Mouse (Mus musculus): ENCODE data around the gene Slc25a22. TPM values are rescaled to one million over a fixed set of nuclear protein-coding genes. Genes with fewer than 3 reads are reported as not detected.
"Not testable (repeated sequence)": the region's sequence is repeated elsewhere in the genome, so short reads cannot be mapped to it uniquely, and the experiment has no call there.

Slc25a22 gene
- polyA plus RNA-seq, 1 experiment, result 30.3 TPM

GRCm38 (mm10) chr7:141413331-141413730 is 24.4 kb downstream of the Slc25a22 start:
- H3K27ac ChIP-seq (ENCODE audit: control insufficient read depth, insufficient read depth, low read depth, low read length, poor library complexity), result peak overlapping the region; percentile 64
- 6% methylated on average over 16 of the region's 16 CpGs for WGBS
- H3K4me1 ChIP-seq (ENCODE audit: control insufficient read depth, insufficient read depth, low read length), result peaks cover 1% of the 10 kb centered on the region; the same call in 1 of the 2 replicates
- H3K4me3 ChIP-seq (replicated peaks; ENCODE audit: control insufficient read depth, low read depth, low read length), result peak overlapping the region; percentile 88
- TF ChIP-seq CTCF (IDR thresholded peaks at IDR 0.05; ENCODE audit: control insufficient read depth, insufficient read depth, low read length) (no peak), POLR2A (IDR thresholded peaks at IDR 0.05; ENCODE audit: borderline replicate concordance, control insufficient read depth, low read depth, low read length) (no peak)

DNA sequence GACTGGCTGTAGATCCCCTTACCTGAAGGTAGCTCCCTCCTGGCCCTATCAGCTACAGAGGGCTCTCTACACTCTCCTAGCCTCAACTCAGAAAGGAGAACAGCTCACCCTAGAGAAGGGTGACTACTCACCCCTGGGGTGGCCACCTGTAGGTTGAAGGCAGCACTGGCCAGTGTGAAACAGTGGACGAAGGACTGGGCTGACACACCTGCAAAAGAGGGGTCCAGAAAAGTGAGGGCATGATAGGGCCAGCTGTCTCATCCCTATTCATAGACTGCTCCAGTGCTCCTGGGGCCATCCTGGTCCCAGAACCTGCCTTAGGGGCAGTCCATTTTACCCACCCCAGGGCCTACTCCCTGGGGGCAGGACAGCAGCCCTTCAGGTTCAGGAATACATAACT is 26.0 kb downstream of the Slc25a22 start:
- H3K27ac ChIP-seq (ENCODE audit: control insufficient read depth, insufficient read depth, low read depth, low read length, poor library complexity), result no peak overlapping the region
- TF ChIP-seq CTCF (IDR thresholded peaks at IDR 0.05; ENCODE audit: control insufficient read depth, insufficient read depth, low read length) (no peak), POLR2A (IDR thresholded peaks at IDR 0.05; ENCODE audit: borderline replicate concordance, control insufficient read depth, low read depth, low read length) (no peak)
- H3K4me1 ChIP-seq (ENCODE audit: control insufficient read depth, insufficient read depth, low read length), result peaks cover 1% of the 10 kb centered on the region; the same call in 1 of the 2 replicates
- no peak overlapping the region for H3K4me3 ChIP-seq (replicated peaks; ENCODE audit: control insufficient read depth, low read depth, low read length)
- WGBS, result 90% methylated on average over 1 of the region's 1 CpGs

DNA sequence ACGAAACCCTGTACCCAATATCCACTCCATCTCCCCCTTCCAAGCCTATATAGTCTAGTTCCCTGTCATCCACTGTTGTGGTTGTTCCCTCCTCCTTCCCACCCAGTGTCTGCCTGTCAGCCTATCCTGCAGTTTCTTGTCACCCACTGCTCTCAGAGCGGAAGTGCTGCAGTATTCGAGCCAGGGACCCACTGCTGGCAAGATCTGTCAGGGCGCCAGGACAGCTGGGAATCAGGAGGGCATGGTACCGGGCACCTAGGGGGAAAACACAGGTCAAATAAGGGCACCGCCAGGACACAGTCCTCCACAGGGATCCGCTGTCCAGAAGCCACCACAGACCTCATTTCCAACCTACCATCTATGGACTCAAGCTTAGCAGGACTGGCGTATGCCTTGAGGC is 27.1 kb downstream of the Slc25a22 start:
- no peak overlapping the region for H3K4me3 ChIP-seq (replicated peaks; ENCODE audit: control insufficient read depth, low read depth, low read length)
- no peak overlapping the region for H3K27ac ChIP-seq (ENCODE audit: control insufficient read depth, insufficient read depth, low read depth, low read length, poor library complexity)
- 0 out of 2 replicates have a peak, but pooled peaks have one; percentile 16 for TF ChIP-seq POLR2A (IDR thresholded peaks at IDR 0.05; ENCODE audit: borderline replicate concordance, control insufficient read depth, low read depth, low read length)
- TF ChIP-seq CTCF (IDR thresholded peaks at IDR 0.05; ENCODE audit: control insufficient read depth, insufficient read depth, low read length), result no peak
- 85% methylated on average over 8 of the region's 8 CpGs for WGBS
- peaks cover 1% of the 10 kb centered on the region; the same call in 1 of the 2 replicates for H3K4me1 ChIP-seq (ENCODE audit: control insufficient read depth, insufficient read depth, low read length)

GRCm38 (mm10) chr7:141408833-141409232 is 28.9 kb downstream of the Slc25a22 start:
- WGBS, result 8% methylated on average over 11 of the region's 11 CpGs
- no peak overlapping the region for H3K4me3 ChIP-seq (replicated peaks; ENCODE audit: control insufficient read depth, low read depth, low read length)
- no peak overlapping the region for H3K27ac ChIP-seq (ENCODE audit: control insufficient read depth, insufficient read depth, low read depth, low read length, poor library complexity)
- peaks cover 1% of the 10 kb centered on the region; the same call in 1 of the 2 replicates for H3K4me1 ChIP-seq (ENCODE audit: control insufficient read depth, insufficient read depth, low read length)
- TF ChIP-seq CTCF (IDR thresholded peaks at IDR 0.05; ENCODE audit: control insufficient read depth, insufficient read depth, low read length), result peak; percentile 92
- TF ChIP-seq POLR2A (IDR thresholded peaks at IDR 0.05; ENCODE audit: borderline replicate concordance, control insufficient read depth, low read depth, low read length), result no peak

DNA sequence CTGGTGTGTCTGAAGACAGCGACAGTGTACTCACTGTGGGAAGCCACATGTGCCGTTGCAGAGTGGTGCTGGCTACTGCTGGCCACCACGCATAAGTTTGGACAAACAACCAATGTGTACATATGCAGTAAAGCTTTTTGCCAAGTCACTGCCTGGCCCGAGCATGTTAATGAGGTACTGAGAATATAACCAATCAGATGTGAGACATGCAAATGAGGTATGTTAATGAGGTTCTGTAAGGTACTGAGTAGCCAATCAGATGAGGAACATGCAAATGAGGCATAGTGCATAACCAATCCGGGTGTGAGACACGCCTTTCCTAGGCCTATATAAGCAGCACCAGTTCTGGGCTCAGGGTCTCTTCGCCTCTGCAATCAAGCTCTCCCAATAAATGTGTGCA is 30.0 kb downstream of the Slc25a22 start:
- whole genome bisulfite sequencing, result 91% methylated on average over 7 of the region's 7 CpGs
- not testable (repeated sequence) for H3K4me1 ChIP-seq (ENCODE audit: control insufficient read depth, insufficient read depth, low read length); H3K4me3 ChIP-seq (replicated peaks; ENCODE audit: control insufficient read depth, low read depth, low read length); H3K27ac ChIP-seq (ENCODE audit: control insufficient read depth, insufficient read depth, low read depth, low read length, poor library complexity)

GRCm38 (mm10) chr7:141405466-141405865 is 32.2 kb downstream of the Slc25a22 start:
- WGBS, result 73% methylated on average over 4 of the region's 4 CpGs

GRCm38 (mm10) chr7:141403305-141403704 is 34.4 kb downstream of the Slc25a22 start:
- Histone ChIP-seq H3K27ac (ENCODE audit: control insufficient read depth, insufficient read depth, low read depth, low read length, poor library complexity) (no peak overlapping the region), H3K4me3 (replicated peaks; ENCODE audit: control insufficient read depth, low read depth, low read length) (no peak overlapping the region), H3K4me1 (ENCODE audit: control insufficient read depth, insufficient read depth, low read length) (no peaks in the 10 kb centered on the region)
- peak; percentile 98 for TF ChIP-seq CTCF (IDR thresholded peaks at IDR 0.05; ENCODE audit: control insufficient read depth, insufficient read depth, low read length)
- TF ChIP-seq POLR2A (IDR thresholded peaks at IDR 0.05; ENCODE audit: borderline replicate concordance, control insufficient read depth, low read depth, low read length), result no peak
- WGBS, result 46% methylated on average over 5 of the region's 5 CpGs

More at GRCm38 (mm10) chr7:141405466-141405865, 32.2 kb downstream of the Slc25a22 start:
- TF ChIP-seq CTCF (IDR thresholded peaks at IDR 0.05; ENCODE audit: control insufficient read depth, insufficient read depth, low read length), result no peak
- TF ChIP-seq POLR2A (IDR thresholded peaks at IDR 0.05; ENCODE audit: borderline replicate concordance, control insufficient read depth, low read depth, low read length), result no peak
- Histone ChIP-seq H3K4me1 (ENCODE audit: control insufficient read depth, insufficient read depth, low read length) (peaks cover 1% of the 10 kb centered on the region; the same call in 1 of the 2 replicates), H3K4me3 (replicated peaks; ENCODE audit: control insufficient read depth, low read depth, low read length) (no peak overlapping the region), H3K27ac (ENCODE audit: control insufficient read depth, insufficient read depth, low read depth, low read length, poor library complexity) (no peak overlapping the region)

DNA sequence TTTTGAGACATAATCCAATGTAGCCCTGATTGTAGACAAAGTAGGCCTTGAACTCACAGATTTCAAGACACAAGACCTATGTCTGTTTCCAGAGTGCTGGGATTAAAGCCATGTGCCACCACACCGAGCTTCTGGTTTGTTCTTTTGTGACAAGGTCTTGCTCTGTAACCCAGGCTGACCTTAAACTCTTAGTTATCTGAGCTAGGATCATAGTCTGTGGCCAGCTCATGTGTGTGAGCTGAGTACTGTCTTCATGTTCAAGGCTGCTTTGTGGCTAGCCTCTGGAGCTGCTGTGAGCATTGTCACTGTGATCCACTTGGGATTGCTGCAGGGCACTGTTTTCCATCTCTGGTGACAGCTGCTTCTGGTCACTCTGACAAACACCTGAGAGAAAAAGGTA is 42.3 kb downstream of the Slc25a22 start:
- 51% methylated on average over 1 of the region's 1 CpGs for WGBS
- Histone ChIP-seq H3K4me1 (ENCODE audit: control insufficient read depth, insufficient read depth, low read length) (no peaks in the 10 kb centered on the region; the same call in 1 of the 2 replicates), H3K4me3 (replicated peaks; ENCODE audit: control insufficient read depth, low read depth, low read length) (no peak overlapping the region), H3K27ac (ENCODE audit: control insufficient read depth, insufficient read depth, low read depth, low read length, poor library complexity) (no peak overlapping the region)
- no peak for TF ChIP-seq POLR2A (IDR thresholded peaks at IDR 0.05; ENCODE audit: borderline replicate concordance, control insufficient read depth, low read depth, low read length)
- no peak for TF ChIP-seq CTCF (IDR thresholded peaks at IDR 0.05; ENCODE audit: control insufficient read depth, insufficient read depth, low read length)

DNA sequence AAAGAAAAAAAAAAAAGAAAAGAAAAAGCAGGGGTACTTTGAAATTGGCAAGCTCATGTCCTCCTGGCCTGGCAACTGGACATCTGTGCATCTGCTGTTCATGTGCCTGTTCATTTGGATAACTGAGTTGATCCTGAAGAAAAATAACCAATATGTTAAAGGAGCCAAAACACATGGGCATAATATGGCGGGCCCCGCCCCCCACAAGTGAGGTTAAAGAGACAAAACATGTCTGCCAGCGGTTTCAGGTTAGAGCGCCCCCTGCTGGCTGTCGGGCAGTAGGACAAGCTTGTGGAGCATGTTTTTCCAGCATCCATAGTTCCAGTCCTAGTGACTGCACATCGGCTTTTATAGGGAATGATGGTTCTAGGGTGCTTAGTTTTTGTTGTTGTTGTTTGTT is 42.9 kb downstream of the Slc25a22 start:
- no peak overlapping the region for H3K27ac ChIP-seq (ENCODE audit: control insufficient read depth, insufficient read depth, low read depth, low read length, poor library complexity)
- 18% methylated on average over 6 of the region's 6 CpGs for WGBS
- H3K4me1 ChIP-seq (ENCODE audit: control insufficient read depth, insufficient read depth, low read length), result no peaks in the 10 kb centered on the region; the same call in 1 of the 2 replicates
- TF ChIP-seq POLR2A (IDR thresholded peaks at IDR 0.05; ENCODE audit: borderline replicate concordance, control insufficient read depth, low read depth, low read length) (no peak), CTCF (IDR thresholded peaks at IDR 0.05; ENCODE audit: control insufficient read depth, insufficient read depth, low read length) (peak; percentile 88)
- no peak overlapping the region for H3K4me3 ChIP-seq (replicated peaks; ENCODE audit: control insufficient read depth, low read depth, low read length)

Measured in bone marrow, adult 2 months (tissue).